Mouse (Mus musculus) E14TG2a.4 (cell line): ENCODE data around the gene Myo3b.

Experiments used
- CTCF ChIP-seq: conservative IDR thresholded peaks from 2 replicates; pipeline ENCODE4 v1.5.1; 2014; ENCODE audit warnings: low read length
- NANOG ChIP-seq: IDR thresholded peaks from 2 replicates; pipeline ENCODE4 v1.6.1; 2014; ENCODE audit warnings: borderline replicate concordance, low read length, mixed read lengths
- POU5F1 ChIP-seq: IDR thresholded peaks from 2 replicates; pipeline ENCODE4 v1.6.1; 2014; ENCODE audit warnings: low read length, borderline replicate concordance

DNA sequence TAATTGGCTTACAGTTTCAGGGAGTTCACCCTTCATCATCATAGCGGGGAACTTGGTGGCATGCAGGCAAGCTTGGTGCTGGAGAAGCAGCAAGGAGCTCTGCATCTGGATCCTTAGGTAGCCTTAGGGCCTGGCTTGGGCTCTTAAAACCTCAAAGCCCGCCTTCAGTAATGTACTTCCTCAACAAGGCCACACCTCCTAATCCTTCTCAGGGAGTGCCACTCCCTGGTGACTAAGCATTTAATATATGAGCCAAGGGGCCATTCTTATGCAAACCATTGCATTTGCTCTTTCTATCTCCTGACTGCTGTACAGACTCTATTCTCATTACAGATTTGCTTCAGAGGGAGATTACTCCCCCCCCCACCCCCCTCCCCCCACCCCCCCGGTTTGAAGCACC lies 170.9 kb downstream of the Myo3b start:
- TF ChIP-seq CTCF (no peak), POU5F1 (no peak), NANOG (no peak)
